8 mouse cellular contexts compared by ENCODE assay signal in the genomic region with DNA sequence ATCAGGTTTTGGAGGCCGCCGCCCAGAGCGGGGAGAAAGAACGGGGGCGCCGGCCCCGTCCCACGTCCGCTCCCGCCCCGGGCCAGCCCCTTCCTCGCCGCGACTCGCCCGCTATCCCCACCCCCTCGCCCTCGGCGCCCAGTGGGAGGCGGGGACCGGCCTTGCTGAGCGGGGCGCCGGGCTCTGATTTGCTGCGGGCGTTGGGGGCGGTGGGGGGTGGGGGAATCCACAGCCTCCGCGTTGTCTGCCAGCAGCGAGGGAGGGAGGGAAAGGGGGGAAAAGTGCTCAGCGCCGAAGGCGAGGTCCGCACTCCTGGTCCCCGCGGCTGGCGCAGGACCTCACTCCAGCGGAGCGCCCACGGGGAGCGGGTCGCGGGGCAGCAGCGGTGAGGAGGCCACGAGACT. TPM values are rescaled to one million over a fixed set of nuclear protein-coding genes. Genes with fewer than 3 reads are reported as not detected.
A peak's percentile ranks its signal among the peaks of the same experiment; 100 is the strongest.
DNase-seq lines count a peak whose midpoint lies in the region; ATAC-seq and TF ChIP-seq lines count a peak whose summit lies in the region.

Gene Col5a1 (plus strand): TSS at position 278 of the 404 bp plus-strand sequence.

- POLR2A ChIA-PET in Patski (lab: Charles Lee): interaction anchor here (1.0 to 1.9 kb wide), 3 partner anchors 58 to 115 kb away, joined by 3 to 5 read pairs (median 3); no protein-coding TSS in a partner anchor

- CTCF ChIA-PET in Patski (lab: Charles Lee): interaction anchor here (0.6 to 2.0 kb wide), 8 partner anchors 15 to 112 kb away, joined by 3 to 9 read pairs (median 4); no protein-coding TSS in a partner anchor

- no peak for TF ChIP-seq CTCF in CH12.LX (conservative IDR thresholded peaks at IDR 0.05 in 1 of 2, IDR thresholded peaks at IDR 0.05 in 1 of 2; ENCODE audit: low read depth in 2 of 2, low read length in 2 of 2)
- no peak for TF ChIP-seq CTCF in Patski (IDR thresholded peaks at IDR 0.05)
- no peak for TF ChIP-seq CTCF in embryonic fibroblast, embryonic 13.5 days (IDR thresholded peaks at IDR 0.05; ENCODE audit: borderline replicate concordance, insufficient read depth, low read length)

- no peak for TF ChIP-seq POLR2A in CH12.LX (IDR thresholded peaks at IDR 0.05; ENCODE audit: low read depth, low read length)
- TF ChIP-seq POLR2A in embryonic fibroblast, embryonic 13.5 days (IDR thresholded peaks at IDR 0.05; ENCODE audit: low read depth, low read length): peak; percentile 98

- dilution Hi-C loops in CH12.LX (cut with MboI; ENCODE audit: extremely low pct_ligation_motif_present, extremely low pct_unique_long_range_greater_than_20kb, low sequenced_read_pairs): no loop called here

- H3K4me3 ChIP-seq in CH12.LX (replicated peaks in 1 of 3; ENCODE audit: low read depth in 2 of 3, low read length in 2 of 3, poor library complexity in 1 of 3): peak within 1 kb of the TSS in 1 of 3 experiments; percentile 8
- H3K4me3 ChIP-seq in embryonic fibroblast, embryonic 13.5 days (ENCODE audit: insufficient read depth, low read length): peak within 1 kb of the TSS; percentile 85
- H3K4me3 ChIP-seq in heart, embryonic 16.5 days (ENCODE audit: low read length): peak within 1 kb of the TSS; percentile 73
- H3K4me3 ChIP-seq in midbrain, embryonic 10.5 days: peak within 1 kb of the TSS; percentile 75
- H3K4me3 ChIP-seq in stomach, embryonic 16.5 days (replicated peaks; ENCODE audit: low read length): peak within 1 kb of the TSS; percentile 71

- H3K4me2 ChIP-seq in CH12.LX (ENCODE audit: insufficient read depth, low read depth, poor library complexity, severe bottlenecking): peak within 1 kb of the TSS; percentile 55; the same call in 1 of the 2 replicates
- peak within 1 kb of the TSS; percentile 97 for H3K4me2 ChIP-seq in heart, embryonic 16.5 days (ENCODE audit: low read depth, low read length)
- peak within 1 kb of the TSS; percentile 74 for H3K4me2 ChIP-seq in stomach, embryonic 16.5 days (ENCODE audit: low read depth, low read length)

- H3K9me3 ChIP-seq in CH12.LX (replicated peaks; ENCODE audit: low read length): no peaks in the 10 kb centered on the region
- no peaks in the 10 kb centered on the region for H3K9me3 ChIP-seq in heart, embryonic 16.5 days (replicated peaks; ENCODE audit: control insufficient read depth, low read length)
- H3K9me3 ChIP-seq in midbrain, embryonic 10.5 days (replicated peaks): no peaks in the 10 kb centered on the region
- H3K9me3 ChIP-seq in stomach, embryonic 16.5 days (replicated peaks; ENCODE audit: control insufficient read depth, low read length): no peaks in the 10 kb centered on the region

- H3K36me3 ChIP-seq in CH12.LX (replicated peaks in 1 of 2; ENCODE audit: control insufficient read depth in 1 of 2, insufficient read depth in 1 of 2, low read length in 1 of 2): no peaks in the 10 kb centered on the region
- no peaks in the 10 kb centered on the region for H3K36me3 ChIP-seq in heart, embryonic 16.5 days (ENCODE audit: control insufficient read depth, insufficient read depth)
- H3K36me3 ChIP-seq in midbrain, embryonic 10.5 days: no peaks in the 10 kb centered on the region
- H3K36me3 ChIP-seq in stomach, embryonic 16.5 days (ENCODE audit: control insufficient read depth, insufficient read depth, low read length): no peaks in the 10 kb centered on the region

- TF ChIP-seq RAD21 in CH12.LX (IDR thresholded peaks at IDR 0.05; ENCODE audit: low read depth, low read length): no peak

- H3K4me1 ChIP-seq in CH12.LX (ENCODE audit: control insufficient read depth in 1 of 2, insufficient read depth in 2 of 2): 0 out of 4 replicates have a peak, but pooled peaks cover 0 to 2% of the 10 kb centered on the region in 2 experiments
- H3K4me1 ChIP-seq in embryonic fibroblast, embryonic 13.5 days (ENCODE audit: control insufficient read depth, insufficient read depth, low read length): peaks cover 14% of the 10 kb centered on the region
- peaks cover 9% of the 10 kb centered on the region; the same call in 1 of the 2 replicates for H3K4me1 ChIP-seq in heart, embryonic 16.5 days (ENCODE audit: control insufficient read depth, insufficient read depth, low read length)
- H3K4me1 ChIP-seq in midbrain, embryonic 10.5 days: peaks cover 62% of the 10 kb centered on the region
- peaks cover 25% of the 10 kb centered on the region for H3K4me1 ChIP-seq in stomach, embryonic 16.5 days (ENCODE audit: control insufficient read depth, insufficient read depth, low read length)

- H3K27me3 ChIP-seq in CH12.LX (replicated peaks) (peaks cover 99% of the 10 kb centered on the region), Patski (no peaks in the 10 kb centered on the region)
- no peaks in the 10 kb centered on the region for H3K27me3 ChIP-seq in heart, embryonic 16.5 days (ENCODE audit: control insufficient read depth, insufficient read depth, low read length)
- H3K27me3 ChIP-seq in midbrain, embryonic 10.5 days (ENCODE audit: low read depth, poor library complexity, severe bottlenecking): peaks cover 53% of the 10 kb centered on the region
- no peaks in the 10 kb centered on the region for H3K27me3 ChIP-seq in stomach, embryonic 16.5 days (ENCODE audit: control insufficient read depth, insufficient read depth, low read length)

- no peak within 1 kb of the TSS for H3K9ac ChIP-seq in CH12.LX (ENCODE audit: insufficient read depth, low read depth)
- peak within 1 kb of the TSS; percentile 83 for H3K9ac ChIP-seq in heart, embryonic 16.5 days (ENCODE audit: low read length)
- peak within 1 kb of the TSS; percentile 89 for H3K9ac ChIP-seq in stomach, embryonic 16.5 days (ENCODE audit: low read length)

- 0% methylated on average over 40 of the region's 45 CpGs for WGBS in heart, embryonic 16.5 days
- WGBS in midbrain, embryonic 10.5 days: under 1% methylated on average over 45 of the region's 45 CpGs
- under 1% methylated on average over 34 of the region's 45 CpGs for WGBS in stomach, embryonic 16.5 days

- DNase-seq in CH12.LX (ENCODE audit: extremely low read depth): no peak
- DNase-seq in Patski (ENCODE audit: low read depth, low spot score): no peak
- peak; percentile 83 to 91 for DNase-seq in kidney, postnatal 25 days
- peak; percentile 90 for DNase-seq in midbrain, embryonic 10.5 days (ENCODE audit: low spot score)
- no peak for DNase-seq in T-cell, adult 2 months (ENCODE audit: low spot score)

- H3K27ac ChIP-seq in CH12.LX (ENCODE audit: insufficient read depth, low read depth): no peak within 1 kb of the TSS
- H3K27ac ChIP-seq in embryonic fibroblast, embryonic 13.5 days (ENCODE audit: insufficient read depth, low read length): peak within 1 kb of the TSS; percentile 95
- H3K27ac ChIP-seq in heart, embryonic 16.5 days (ENCODE audit: low read length): peak within 1 kb of the TSS; percentile 79
- peak within 1 kb of the TSS; percentile 89 for H3K27ac ChIP-seq in midbrain, embryonic 10.5 days (replicated peaks)
- H3K27ac ChIP-seq in stomach, embryonic 16.5 days (ENCODE audit: low read length): peak within 1 kb of the TSS; percentile 94

- no peak for TF ChIP-seq EP300 in CH12.LX (IDR thresholded peaks at IDR 0.05; ENCODE audit: low read length)

- in situ Hi-C loops in CH12.LX (cut with MboI; ENCODE audit: low pct_ligation_motif_present, low pct_unique_long_range_greater_than_20kb, low sequenced_read_pairs) (no loop called here), Patski (cut with MboI; ENCODE audit: low pct_unique_long_range_greater_than_20kb) (loop anchor here (5.0 kb wide), 1 partner anchor 114 kb away; no protein-coding TSS in a partner anchor)

- no peaks in the 10 kb centered on the region for H3K79me2 ChIP-seq in CH12.LX (replicated peaks; ENCODE audit: control insufficient read depth, extremely low read depth, insufficient read depth, poor library complexity, severe bottlenecking)

- peak; percentile 65 for ATAC-seq in Patski
- ATAC-seq in heart, embryonic 16.5 days (replicated peaks; ENCODE audit: extremely low read depth, insufficient read depth, low FRiP score): peak; percentile 89
- peak; percentile 89 for ATAC-seq in stomach, embryonic 16.5 days (ENCODE audit: insufficient read depth, low FRiP score)

TF ChIP-seq in CH12.LX, 34 proteins besides CTCF, POLR2A, EP300 and RAD21:
- no peak for TF ChIP-seq ZMIZ1 (IDR thresholded peaks at IDR 0.05; ENCODE audit: low read depth, low read length)
- TF ChIP-seq UBTF (IDR thresholded peaks at IDR 0.05; ENCODE audit: low read depth, low read length): no peak
TF ChIP-seq in CH12.LX: peak in this region for 0.

RNA-seq across cellular contexts. Expression of gene Col5a1, which starts in this region (rescaled TPM):
- 0.04 TPM in 2 replicates for total RNA-seq in CH12.LX (2012; rRNA removed)
- total RNA-seq in CH12.LX (2014; rRNA removed): not detected in 2 replicates
- not detected in 2 replicates for polyA plus RNA-seq in CH12.LX (2012; ENCODE audit: insufficient read length, low read depth)
- 39.0 TPM for polyA plus RNA-seq in Patski (2021)
- polyA plus RNA-seq in embryonic fibroblast, embryonic 13.5 days (2011; ENCODE audit: insufficient read length, low read depth, missing spikeins): 997 and 1,013 TPM in 2 replicates
- 71.2 and 73.7 TPM in 2 replicates for polyA plus RNA-seq in heart, embryonic 16.5 days (2015; fragmentation: Nextera tagmentation; extraction: Ambion mirVana)
- polyA plus RNA-seq in midbrain, embryonic 10.5 days (2016; fragmentation: Nextera tagmentation; extraction: Ambion mirVana): 16.2 and 19.8 TPM in 2 replicates
- 146 and 158 TPM in 2 replicates for polyA plus RNA-seq in stomach, embryonic 16.5 days (2015; fragmentation: Nextera tagmentation; extraction: Ambion mirVana)

Comparison
In these comparisons a context has a peak if more than half of its experiments do, and no peak if none do; other contexts are left out.
1. RNA of gene Col5a1 (polyA plus RNA-seq): 997 to 1,013 TPM in embryonic fibroblast, embryonic 13.5 days, 146 to 158 TPM in stomach, embryonic 16.5 days, 71.2 to 73.7 TPM in heart, embryonic 16.5 days, 39.0 TPM in Patski (single experiment) and 16.2 to 19.8 TPM in midbrain, embryonic 10.5 days; not detected in CH12.LX; every median in the first group is over 10 times any median in the second.
2. DNase-seq: peak in kidney, postnatal 25 days (2 of 2) and midbrain, embryonic 10.5 days (single experiment); none in CH12.LX (single experiment), Patski (single experiment) and T-cell, adult 2 months (single experiment).
3. Peak in every context shown above with its lines, with median percentiles within 50 percentile points of each other: H3K4me2 ChIP-seq and ATAC-seq.